Mouse (Mus musculus) hindbrain, embryonic 12.5 days (tissue): ENCODE results near the gene Uspl1. TPM values are rescaled to one million over a fixed set of nuclear protein-coding genes. Genes with fewer than 3 reads are reported as not detected.

ENCODE experiments used
- ATAC-seq: fragments of 200-750 bp; cut with Nextera tagmentation; 2 replicates; pipeline ENCODE4 v1.8.0; 2017; ENCODE audit warnings: moderate TSS enrichment; ENCODE audit not compliant: low FRiP score
- H3K27ac ChIP-seq: fragments of 300-500 bp; sonication (generic); 2 replicates; pipeline ENCODE4 v1.5.1; 2016; ENCODE audit warnings: mild to moderate bottlenecking
- H3K27me3 ChIP-seq: fragments of 300-500 bp; sonication (generic); 2 replicates; pipeline ENCODE4 v1.6.1; 2016; ENCODE audit warnings: mild to moderate bottlenecking
- H3K36me3 ChIP-seq: fragments of 300-500 bp; sonication (generic); 2 replicates; pipeline ENCODE4 v1.6.1; 2016; ENCODE audit warnings: mild to moderate bottlenecking
- H3K4me1 ChIP-seq: fragments of 300-500 bp; sonication (generic); 2 replicates; pipeline ENCODE4 v1.6.1; 2016
- H3K4me2 ChIP-seq: fragments of 300-500 bp; sonication (generic); replicated peaks from 2 replicates; pipeline ENCODE4 v1.6.1; 2016; ENCODE audit warnings: mild to moderate bottlenecking
- H3K4me3 ChIP-seq: fragments of 300-500 bp; sonication (generic); 2 replicates; pipeline ENCODE4 v1.5.1; 2016; ENCODE audit warnings: mild to moderate bottlenecking
- H3K9ac ChIP-seq: fragments of 300-500 bp; sonication (generic); 2 replicates; pipeline ENCODE4 v1.6.1; 2016; ENCODE audit warnings: mild to moderate bottlenecking, moderate library complexity
- H3K9me3 ChIP-seq: fragments of 300-500 bp; sonication (generic); replicated peaks from 2 replicates; pipeline ENCODE4 v1.6.1; 2016; ENCODE audit warnings: mild to moderate bottlenecking
- WGBS: fragments of 180-500 bp; shearing (Covaris S2); methylation state at CpG from one replicate; pipeline ENCODE4 v1.1.7; 2016; 5-methylcytosine and 5-hydroxymethylcytosine counted together
- polyA plus RNA-seq: library from polyadenylated mRNA; unstranded; fragments of >200 nt; fragmentation: Nextera tagmentation; extraction: Ambion mirVana; gene quantifications from 2 replicates; pipeline ENCODE4 v1.2.1, GENCODE M21; 2016

The Uspl1 gene
- polyA plus RNA-seq, 1 experiment from 2014 or later, result 63.0 TPM

GRCm38 (mm10) chr5:149247047-149247904, 63.1 kb downstream of the Uspl1 start:
- no peak for ATAC-seq
- 46% methylated on average over 20 of the region's 20 CpGs for WGBS
- Histone ChIP-seq H3K4me1 (peaks cover 18% of the 10 kb centered on the region), H3K4me3 (no peak overlapping the region), H3K9me3 (no peaks in the 10 kb centered on the region), H3K27ac (no peak overlapping the region), H3K36me3 (no peaks in the 10 kb centered on the region), H3K27me3 (no peaks in the 10 kb centered on the region), H3K9ac (no peak overlapping the region), H3K4me2 (0 out of 2 replicates have a peak overlapping the region, but pooled peaks have one; percentile 8)

- 85% methylated on average over 3 of the region's 3 CpGs for WGBS
- no peak for ATAC-seq
- Histone ChIP-seq H3K4me2 (no peak overlapping the region), H3K9ac (no peak overlapping the region), H3K9me3 (no peaks in the 10 kb centered on the region), H3K4me1 (peaks cover 7% of the 10 kb centered on the region; the same call in 1 of the 2 replicates), H3K27ac (no peak overlapping the region), H3K36me3 (no peaks in the 10 kb centered on the region), H3K27me3 (no peaks in the 10 kb centered on the region), H3K4me3 (no peak overlapping the region)
These were observed 68.2 kb downstream of the Uspl1 start for GRCm38 (mm10) chr5:149252303-149252702.

- H3K27me3 ChIP-seq, result no peaks in the 10 kb centered on the region
- H3K27ac ChIP-seq, result no peak overlapping the region
- 75% methylated on average over 2 of the region's 2 CpGs for WGBS
- H3K36me3 ChIP-seq, result no peaks in the 10 kb centered on the region
- no peak overlapping the region for H3K4me3 ChIP-seq
- peaks cover 15% of the 10 kb centered on the region for H3K4me1 ChIP-seq
- no peak for ATAC-seq
- H3K9me3 ChIP-seq, result no peaks in the 10 kb centered on the region
- H3K9ac ChIP-seq, result no peak overlapping the region
- no peak overlapping the region for H3K4me2 ChIP-seq
These were observed 69.3 kb downstream of the Uspl1 start for GRCm38 (mm10) chr5:149253491-149253890.

- Histone ChIP-seq H3K9me3 (no peaks in the 10 kb centered on the region), H3K4me2 (no peak overlapping the region), H3K27ac (no peak overlapping the region), H3K4me1 (peaks cover 26% of the 10 kb centered on the region), H3K4me3 (no peak overlapping the region), H3K27me3 (no peaks in the 10 kb centered on the region), H3K9ac (no peak overlapping the region), H3K36me3 (no peaks in the 10 kb centered on the region)
- WGBS, result 84% methylated on average over 2 of the region's 2 CpGs
- ATAC-seq, result no peak
These were observed 71.4 kb downstream of the Uspl1 start for GRCm38 (mm10) chr5:149255522-149255921.

- ATAC-seq, result peak; percentile 79
- H3K27ac ChIP-seq, result peak overlapping the region; percentile 76
- H3K9me3 ChIP-seq, result no peaks in the 10 kb centered on the region
- no peak overlapping the region for H3K9ac ChIP-seq
- H3K36me3 ChIP-seq, result no peaks in the 10 kb centered on the region
- no peaks in the 10 kb centered on the region for H3K27me3 ChIP-seq
- peaks cover 26% of the 10 kb centered on the region for H3K4me1 ChIP-seq
- WGBS, result 44% methylated on average over 14 of the region's 14 CpGs
- H3K4me3 ChIP-seq, result no peak overlapping the region
- H3K4me2 ChIP-seq, result no peak overlapping the region
These were observed 73.5 kb downstream of the Uspl1 start for GRCm38 (mm10) chr5:149257518-149258281.

GRCm38 (mm10) chr5:149259093-149259492, 74.9 kb downstream of the Uspl1 start:
- Histone ChIP-seq H3K36me3 (no peaks in the 10 kb centered on the region), H3K9me3 (no peaks in the 10 kb centered on the region), H3K27me3 (peaks cover 3% of the 10 kb centered on the region; the same call in 1 of the 2 replicates), H3K27ac (peak overlapping the region; percentile 76), H3K4me1 (peaks cover 26% of the 10 kb centered on the region), H3K9ac (no peak overlapping the region; the same call in 1 of the 2 replicates), H3K4me2 (peak overlapping the region; percentile 32), H3K4me3 (no peak overlapping the region)
- WGBS, result 33% methylated on average over 16 of the region's 16 CpGs
- peak; percentile 75 for ATAC-seq

GRCm38 (mm10) chr5:149261449-149261848, 77.3 kb downstream of the Uspl1 start:
- Histone ChIP-seq H3K4me3 (no peak overlapping the region), H3K4me2 (no peak overlapping the region), H3K27ac (no peak overlapping the region), H3K9me3 (no peaks in the 10 kb centered on the region), H3K36me3 (no peaks in the 10 kb centered on the region), H3K9ac (no peak overlapping the region), H3K4me1 (peaks cover 26% of the 10 kb centered on the region), H3K27me3 (peaks cover 7% of the 10 kb centered on the region; the same call in 1 of the 2 replicates)
- no peak for ATAC-seq
- 77% methylated on average over 7 of the region's 7 CpGs for WGBS

GRCm38 (mm10) chr5:149261866-149262265, 77.7 kb downstream of the Uspl1 start:
- Histone ChIP-seq H3K9me3 (no peaks in the 10 kb centered on the region), H3K4me2 (no peak overlapping the region), H3K27ac (no peak overlapping the region), H3K27me3 (peaks cover 7% of the 10 kb centered on the region; the same call in 1 of the 2 replicates), H3K4me1 (peaks cover 26% of the 10 kb centered on the region), H3K36me3 (no peaks in the 10 kb centered on the region), H3K9ac (no peak overlapping the region), H3K4me3 (no peak overlapping the region)
- 61% methylated on average over 6 of the region's 6 CpGs for WGBS
- ATAC-seq, result no peak

- Histone ChIP-seq H3K9ac (no peak within 1 kb of the TSS), H3K27me3 (peaks cover 7% of the 10 kb centered on the region; the same call in 1 of the 2 replicates), H3K9me3 (no peaks in the 10 kb centered on the region), H3K4me1 (peaks cover 3% of the 10 kb centered on the region), H3K27ac (no peak within 1 kb of the TSS), H3K4me2 (no peak within 1 kb of the TSS), H3K36me3 (no peaks in the 10 kb centered on the region), H3K4me3 (no peak within 1 kb of the TSS)
- ATAC-seq, result no peak
- 59% methylated on average over 4 of the region's 4 CpGs for WGBS
These were observed 80.3 kb downstream of the Uspl1 start, which contains the start of gene Alox5ap for GRCm38 (mm10) chr5:149264405-149264804. TSS of gene Alox5ap (plus strand) at chr5:149264767.

GRCm38 (mm10) chr5:149264878-149265279, 80.7 kb downstream of the Uspl1 start:
- ATAC-seq, result no peak
- WGBS, result 63% methylated on average over 6 of the region's 6 CpGs
- no peaks in the 10 kb centered on the region for H3K36me3 ChIP-seq

More at GRCm38 (mm10) chr5:149264878-149265279, 80.7 kb downstream of the Uspl1 start:
- Histone ChIP-seq H3K9ac (no peak overlapping the region), H3K4me2 (no peak overlapping the region), H3K9me3 (no peaks in the 10 kb centered on the region), H3K27ac (no peak overlapping the region), H3K4me1 (no peaks in the 10 kb centered on the region; the same call in 1 of the 2 replicates), H3K27me3 (peaks cover 8% of the 10 kb centered on the region; the same call in 1 of the 2 replicates), H3K4me3 (no peak overlapping the region)
